Mouse (Mus musculus): ENCODE data around the gene Zfp658. TPM values are rescaled to one million over a fixed set of nuclear protein-coding genes. Genes with fewer than 3 reads are reported as not detected.

The Zfp658 gene
- polyA plus RNA-seq, 1 experiment from 2014 or later, result 0.97 TPM

- no peak for DNase-seq (ENCODE audit: low spot score)
- Histone ChIP-seq H3K27me3 (replicated peaks; ENCODE audit: control insufficient read depth, insufficient read depth, low read length) (no peaks in the 10 kb centered on the region), H3K4me1 (replicated peaks; ENCODE audit: control insufficient read depth, insufficient read depth, low read length) (peaks cover 3% of the 10 kb centered on the region; the same call in 1 of the 2 replicates), H3K36me3 (ENCODE audit: control insufficient read depth, insufficient read depth, low read length) (no peaks in the 10 kb centered on the region), H3K27ac (ENCODE audit: low read depth, low read length) (no peak overlapping the region), H3K9me3 (ENCODE audit: control insufficient read depth, low read length) (no peaks in the 10 kb centered on the region), H3K4me3 (ENCODE audit: low read depth, low read length) (no peak overlapping the region), H3K9ac (ENCODE audit: low read depth, low read length) (no peak overlapping the region), H3K4me2 (no peak overlapping the region; the same call in 1 of the 2 replicates)
- 41% methylated on average over 5 of the region's 5 CpGs for WGBS
- ATAC-seq (replicated peaks; ENCODE audit: low FRiP score), result no peak
These were observed 45.8 kb downstream of the Zfp658 start for GRCm38 (mm10) chr7:43607743-43608287.

- H3K36me3 ChIP-seq (ENCODE audit: control insufficient read depth, insufficient read depth, low read length), result no peaks in the 10 kb centered on the region
- peaks cover 3% of the 10 kb centered on the region; the same call in 1 of the 2 replicates for H3K4me1 ChIP-seq (replicated peaks; ENCODE audit: control insufficient read depth, insufficient read depth, low read length)
- no peak for DNase-seq (ENCODE audit: low spot score)
- H3K9ac ChIP-seq (ENCODE audit: low read depth, low read length), result no peak overlapping the region
- no peaks in the 10 kb centered on the region for H3K9me3 ChIP-seq (ENCODE audit: control insufficient read depth, low read length)
- ATAC-seq (replicated peaks; ENCODE audit: low FRiP score), result no peak
- 69% methylated on average over 7 of the region's 7 CpGs for WGBS
- no peak overlapping the region for H3K4me2 ChIP-seq
- H3K27me3 ChIP-seq (replicated peaks; ENCODE audit: control insufficient read depth, insufficient read depth, low read length), result no peaks in the 10 kb centered on the region
- no peak overlapping the region for H3K27ac ChIP-seq (ENCODE audit: low read depth, low read length)
- no peak overlapping the region for H3K4me3 ChIP-seq (ENCODE audit: low read depth, low read length)
These were observed 46.3 kb downstream of the Zfp658 start for GRCm38 (mm10) chr7:43608316-43608824.

GRCm38 (mm10) chr7:43613816-43614551, 51.9 kb downstream of the Zfp658 start:
- no peak for ATAC-seq (replicated peaks; ENCODE audit: low FRiP score)
- Histone ChIP-seq H3K4me2 (no peak overlapping the region), H3K4me3 (ENCODE audit: low read depth, low read length) (no peak overlapping the region), H3K36me3 (ENCODE audit: control insufficient read depth, insufficient read depth, low read length) (no peaks in the 10 kb centered on the region), H3K9ac (ENCODE audit: low read depth, low read length) (no peak overlapping the region), H3K27me3 (replicated peaks; ENCODE audit: control insufficient read depth, insufficient read depth, low read length) (no peaks in the 10 kb centered on the region), H3K27ac (ENCODE audit: low read depth, low read length) (no peak overlapping the region), H3K4me1 (replicated peaks; ENCODE audit: control insufficient read depth, insufficient read depth, low read length) (no peaks in the 10 kb centered on the region), H3K9me3 (ENCODE audit: control insufficient read depth, low read length) (no peaks in the 10 kb centered on the region)
- DNase-seq (ENCODE audit: low spot score), result no peak
- WGBS, result 92% methylated on average over 14 of the region's 14 CpGs

GRCm38 (mm10) chr7:43622927-43623326, 60.9 kb downstream of the Zfp658 start:
- Histone ChIP-seq H3K9me3 (ENCODE audit: control insufficient read depth, low read length) (no peaks in the 10 kb centered on the region), H3K9ac (ENCODE audit: low read depth, low read length) (no peak overlapping the region), H3K27me3 (replicated peaks; ENCODE audit: control insufficient read depth, insufficient read depth, low read length) (no peaks in the 10 kb centered on the region), H3K27ac (ENCODE audit: low read depth, low read length) (no peak overlapping the region), H3K36me3 (ENCODE audit: control insufficient read depth, insufficient read depth, low read length) (no peaks in the 10 kb centered on the region), H3K4me1 (replicated peaks; ENCODE audit: control insufficient read depth, insufficient read depth, low read length) (no peaks in the 10 kb centered on the region), H3K4me3 (ENCODE audit: low read depth, low read length) (no peak overlapping the region), H3K4me2 (no peak overlapping the region)
- DNase-seq (ENCODE audit: low spot score) (no peak), ATAC-seq (replicated peaks; ENCODE audit: low FRiP score) (no peak)
- WGBS, result 66% methylated on average over 7 of the region's 7 CpGs

- Histone ChIP-seq H3K36me3 (ENCODE audit: control insufficient read depth, insufficient read depth, low read length) (no peaks in the 10 kb centered on the region), H3K4me3 (ENCODE audit: low read depth, low read length) (no peak overlapping the region), H3K9me3 (ENCODE audit: control insufficient read depth, low read length) (no peaks in the 10 kb centered on the region), H3K4me2 (no peak overlapping the region), H3K9ac (ENCODE audit: low read depth, low read length) (no peak overlapping the region), H3K27me3 (replicated peaks; ENCODE audit: control insufficient read depth, insufficient read depth, low read length) (no peaks in the 10 kb centered on the region), H3K4me1 (replicated peaks; ENCODE audit: control insufficient read depth, insufficient read depth, low read length) (no peaks in the 10 kb centered on the region), H3K27ac (ENCODE audit: low read depth, low read length) (no peak overlapping the region)
- DNase-seq (ENCODE audit: low spot score) (no peak), ATAC-seq (replicated peaks; ENCODE audit: low FRiP score) (no peak)
- 24% methylated on average over 10 of the region's 10 CpGs for WGBS
These were observed 61.8 kb downstream of the Zfp658 start for GRCm38 (mm10) chr7:43623819-43624218.

Other genes with a start within 250 kb of the Zfp658 start
- gene Zfp715, start 249.0 kb upstream of the Zfp658 start, polyA plus RNA-seq (2014; fragmentation: Nextera tagmentation; extraction: Ambion mirVana), result 10.4 and 14.1 TPM in 2 replicates
- gene Siglecf, start 210.9 kb upstream of the Zfp658 start, polyA plus RNA-seq (2014; fragmentation: Nextera tagmentation; extraction: Ambion mirVana), result 2.7 and 2.9 TPM in 2 replicates
- 0.34 and 0.47 TPM in 2 replicates for gene Siglecg, start 154.1 kb upstream of the Zfp658 start, polyA plus RNA-seq (2014; fragmentation: Nextera tagmentation; extraction: Ambion mirVana)
- gene Lim2, start 134.6 kb upstream of the Zfp658 start, polyA plus RNA-seq (2014; fragmentation: Nextera tagmentation; extraction: Ambion mirVana), result 0.10 TPM in 1 of 2 replicates, not detected in the other
- 3.5 and 3.8 TPM in 2 replicates for gene Nkg7, start 125.2 kb upstream of the Zfp658 start, polyA plus RNA-seq (2014; fragmentation: Nextera tagmentation; extraction: Ambion mirVana)
- gene Cldnd2, start 121.5 kb upstream of the Zfp658 start, polyA plus RNA-seq (2014; fragmentation: Nextera tagmentation; extraction: Ambion mirVana), result not detected in 2 replicates
- gene Etfb, start 118.2 kb upstream of the Zfp658 start, polyA plus RNA-seq (2014; fragmentation: Nextera tagmentation; extraction: Ambion mirVana), result 369 and 378 TPM in 2 replicates
- 0.37 TPM in 1 of 2 replicates, not detected in the other for gene Gm45233, start 118.1 kb upstream of the Zfp658 start, polyA plus RNA-seq (2014; fragmentation: Nextera tagmentation; extraction: Ambion mirVana)
- 1.1 and 1.9 TPM in 2 replicates for gene Vsig10l, start 99.1 kb upstream of the Zfp658 start, polyA plus RNA-seq (2014; fragmentation: Nextera tagmentation; extraction: Ambion mirVana)
- 0.16 and 0.25 TPM in 2 replicates for gene Iglon5, start 72.2 kb upstream of the Zfp658 start, polyA plus RNA-seq (2014; fragmentation: Nextera tagmentation; extraction: Ambion mirVana)
- gene 4931406B18Rik, start 56.3 kb upstream of the Zfp658 start, polyA plus RNA-seq (2014; fragmentation: Nextera tagmentation; extraction: Ambion mirVana), result not detected in 2 replicates
- 1.3 and 1.6 TPM in 2 replicates for gene Cd33, start 17.8 kb upstream of the Zfp658 start, polyA plus RNA-seq (2014; fragmentation: Nextera tagmentation; extraction: Ambion mirVana)
- gene Zfp719, start 17.4 kb downstream of the Zfp658 start, polyA plus RNA-seq (2014; fragmentation: Nextera tagmentation; extraction: Ambion mirVana), result 7.0 and 9.1 TPM in 2 replicates
- gene Zfp819, start 44.9 kb downstream of the Zfp658 start, polyA plus RNA-seq (2014; fragmentation: Nextera tagmentation; extraction: Ambion mirVana), result 0.07 and 0.16 TPM in 2 replicates
- gene Ceacam18, start 72.5 kb downstream of the Zfp658 start, polyA plus RNA-seq (2014; fragmentation: Nextera tagmentation; extraction: Ambion mirVana), result not detected in 2 replicates
- gene Siglece, start 97.9 kb downstream of the Zfp658 start, polyA plus RNA-seq (2014; fragmentation: Nextera tagmentation; extraction: Ambion mirVana), result 0.79 and 0.90 TPM in 2 replicates
- gene Ctu1, start 109.8 kb downstream of the Zfp658 start, polyA plus RNA-seq (2014; fragmentation: Nextera tagmentation; extraction: Ambion mirVana), result 7.5 and 8.7 TPM in 2 replicates
- gene Klk14, start 128.2 kb downstream of the Zfp658 start, polyA plus RNA-seq (2014; fragmentation: Nextera tagmentation; extraction: Ambion mirVana), result 0.18 TPM in 1 of 2 replicates, not detected in the other
- 0.44 and 0.56 TPM in 2 replicates for gene Klk13, start 150.3 kb downstream of the Zfp658 start, polyA plus RNA-seq (2014; fragmentation: Nextera tagmentation; extraction: Ambion mirVana)
- not detected in 2 replicates for gene Klk12, start 206.6 kb downstream of the Zfp658 start, polyA plus RNA-seq (2014; fragmentation: Nextera tagmentation; extraction: Ambion mirVana)
- gene Klk11, start 212.3 kb downstream of the Zfp658 start, polyA plus RNA-seq (2014; fragmentation: Nextera tagmentation; extraction: Ambion mirVana), result not detected in 2 replicates
- gene Klk10, start 218.8 kb downstream of the Zfp658 start, polyA plus RNA-seq (2014; fragmentation: Nextera tagmentation; extraction: Ambion mirVana), result 0.17 TPM in 1 of 2 replicates, not detected in the other
- not detected in 2 replicates for gene Klk9, start 229.6 kb downstream of the Zfp658 start, polyA plus RNA-seq (2014; fragmentation: Nextera tagmentation; extraction: Ambion mirVana)
- 27.5 and 29.1 TPM in 2 replicates for gene Klk8, start 235.3 kb downstream of the Zfp658 start, polyA plus RNA-seq (2014; fragmentation: Nextera tagmentation; extraction: Ambion mirVana)
- gene Klk7, start 249.0 kb downstream of the Zfp658 start, polyA plus RNA-seq (2014; fragmentation: Nextera tagmentation; extraction: Ambion mirVana), result not detected in 2 replicates